Mouse (Mus musculus) stomach, embryonic 15.5 days (tissue): ENCODE results near the gene Spaca3. TPM values are rescaled to one million over a fixed set of nuclear protein-coding genes. Genes with fewer than 3 reads are reported as not detected.

ENCODE experiments used
- ATAC-seq: fragments of 200-750 bp; cut with Nextera tagmentation; 2 replicates; pipeline ENCODE4 v1.8.0; 2017; ENCODE audit warnings: low read depth, moderate number of reproducible peaks, moderate TSS enrichment; ENCODE audit not compliant: insufficient read depth, low FRiP score
- H3K27ac ChIP-seq: fragments of 300-500 bp; sonication (generic); 2 replicates; pipeline ENCODE4 v1.5.1; 2015; ENCODE audit warnings: mild to moderate bottlenecking, inconsistent platforms
- H3K27me3 ChIP-seq: fragments of 300-500 bp; sonication (generic); replicated peaks from 2 replicates; pipeline ENCODE4 v1.6.1; 2015; ENCODE audit warnings: inconsistent platforms
- H3K36me3 ChIP-seq: fragments of 300-500 bp; sonication (generic); 2 replicates; pipeline ENCODE4 v1.6.1; 2015; ENCODE audit warnings: inconsistent platforms
- H3K4me1 ChIP-seq: fragments of 300-500 bp; sonication (generic); 2 replicates; pipeline ENCODE4 v1.6.1; 2015; ENCODE audit warnings: inconsistent platforms
- H3K4me2 ChIP-seq: fragments of 300-500 bp; sonication (generic); 2 replicates; pipeline ENCODE4 v1.6.1; 2015; ENCODE audit warnings: mild to moderate bottlenecking, inconsistent platforms
- H3K4me3 ChIP-seq: fragments of 300-500 bp; sonication (generic); replicated peaks from 2 replicates; pipeline ENCODE4 v1.5.1; 2015; ENCODE audit warnings: inconsistent platforms
- H3K9ac ChIP-seq: fragments of 300-500 bp; sonication (generic); 2 replicates; pipeline ENCODE4 v1.6.1; 2015; ENCODE audit warnings: inconsistent platforms
- H3K9me3 ChIP-seq: fragments of 300-500 bp; sonication (generic); 2 replicates; pipeline ENCODE4 v1.6.1; 2016; ENCODE audit warnings: inconsistent platforms
- WGBS: fragments of 180-500 bp; shearing (Covaris S2); methylation state at CpG from one replicate; pipeline ENCODE4 v1.1.7; 2015; 5-methylcytosine and 5-hydroxymethylcytosine counted together
- polyA plus RNA-seq: library from polyadenylated mRNA; unstranded; fragments of >200 nt; fragmentation: Nextera tagmentation; extraction: Ambion mirVana; gene quantifications from 2 replicates; pipeline ENCODE4 v1.2.1, GENCODE M21; 2015

Spaca3 gene
- polyA plus RNA-seq, 1 experiment from 2014 or later: not detected

GRCm38 (mm10) chr11:80835841-80836240 is 22.3 kb upstream of the Spaca3 start:
- H3K36me3 ChIP-seq: no peaks in the 10 kb centered on the region
- no peaks in the 10 kb centered on the region for H3K27me3 ChIP-seq
- H3K4me2 ChIP-seq: no peak overlapping the region
- no peaks in the 10 kb centered on the region for H3K4me1 ChIP-seq
- no peaks in the 10 kb centered on the region for H3K9me3 ChIP-seq
- H3K27ac ChIP-seq: no peak overlapping the region
- 55% methylated on average over 4 of the region's 4 CpGs for WGBS
- H3K9ac ChIP-seq: no peak overlapping the region
- no peak overlapping the region for H3K4me3 ChIP-seq
- no peak for ATAC-seq

DNA sequence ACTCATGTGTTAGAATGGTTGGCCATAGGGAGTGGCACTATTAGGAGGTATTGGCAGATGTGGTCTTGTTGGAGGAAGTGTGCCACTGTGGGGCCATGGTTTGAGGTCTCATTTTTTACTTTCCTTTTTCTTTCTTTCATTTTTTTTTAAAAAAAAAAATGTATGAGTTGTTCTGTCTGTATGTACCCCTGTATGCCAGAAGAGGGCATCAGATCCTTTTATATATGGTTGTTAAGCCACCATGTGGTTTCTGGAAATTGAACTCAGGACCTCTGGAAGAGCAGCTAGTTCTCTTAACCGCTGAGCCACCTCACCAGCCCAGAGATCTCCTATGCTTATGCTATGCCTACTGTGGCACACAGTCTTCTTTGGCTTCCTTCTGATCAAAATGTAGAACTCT is 19.4 kb upstream of the Spaca3 start:
- 66% methylated on average over 1 of the region's 1 CpGs for WGBS
- H3K4me1 ChIP-seq: no peaks in the 10 kb centered on the region
- no peaks in the 10 kb centered on the region for H3K27me3 ChIP-seq
- no peak for ATAC-seq
- H3K4me3 ChIP-seq: no peak overlapping the region
- H3K36me3 ChIP-seq: no peaks in the 10 kb centered on the region
- no peak overlapping the region for H3K4me2 ChIP-seq
- no peaks in the 10 kb centered on the region for H3K9me3 ChIP-seq
- H3K9ac ChIP-seq: no peak overlapping the region
- H3K27ac ChIP-seq: no peak overlapping the region

- Histone ChIP-seq H3K9me3 (no peaks in the 10 kb centered on the region), H3K36me3 (no peaks in the 10 kb centered on the region), H3K27me3 (no peaks in the 10 kb centered on the region), H3K9ac (no peak overlapping the region), H3K4me1 (no peaks in the 10 kb centered on the region), H3K4me2 (no peak overlapping the region), H3K27ac (no peak overlapping the region), H3K4me3 (no peak overlapping the region)
- 68% methylated on average over 2 of the region's 2 CpGs for WGBS
- ATAC-seq: no peak
Observed at GRCm38 (mm10) chr11:80843435-80843834, 14.7 kb upstream of the Spaca3 start.

DNA sequence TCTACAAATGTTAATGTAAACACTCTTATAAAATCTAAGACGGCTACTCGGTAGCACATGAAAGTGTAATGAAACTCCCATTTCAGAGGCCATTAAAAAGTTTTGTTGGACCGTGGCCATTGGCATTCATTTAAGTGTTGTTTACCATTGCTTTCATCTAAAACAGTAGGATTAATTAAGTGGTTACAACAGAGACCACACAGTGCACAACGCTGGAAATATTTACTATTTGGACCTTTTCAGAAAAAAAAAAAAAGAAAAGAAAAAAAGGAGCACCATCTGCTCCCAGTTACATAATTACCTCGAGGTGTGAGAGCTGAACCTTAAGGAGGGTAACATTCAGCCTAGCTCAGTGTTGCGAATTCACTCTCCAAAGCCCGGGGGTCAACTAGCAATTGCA is 12.7 kb upstream of the Spaca3 start:
- no peak for ATAC-seq
- no peaks in the 10 kb centered on the region for H3K27me3 ChIP-seq
- H3K4me3 ChIP-seq: no peak overlapping the region
- no peaks in the 10 kb centered on the region for H3K9me3 ChIP-seq
- no peaks in the 10 kb centered on the region for H3K36me3 ChIP-seq
- no peak overlapping the region for H3K4me2 ChIP-seq
- H3K9ac ChIP-seq: no peak overlapping the region
- H3K27ac ChIP-seq: no peak overlapping the region
- WGBS: 44% methylated on average over 7 of the region's 7 CpGs
- no peaks in the 10 kb centered on the region for H3K4me1 ChIP-seq

DNA sequence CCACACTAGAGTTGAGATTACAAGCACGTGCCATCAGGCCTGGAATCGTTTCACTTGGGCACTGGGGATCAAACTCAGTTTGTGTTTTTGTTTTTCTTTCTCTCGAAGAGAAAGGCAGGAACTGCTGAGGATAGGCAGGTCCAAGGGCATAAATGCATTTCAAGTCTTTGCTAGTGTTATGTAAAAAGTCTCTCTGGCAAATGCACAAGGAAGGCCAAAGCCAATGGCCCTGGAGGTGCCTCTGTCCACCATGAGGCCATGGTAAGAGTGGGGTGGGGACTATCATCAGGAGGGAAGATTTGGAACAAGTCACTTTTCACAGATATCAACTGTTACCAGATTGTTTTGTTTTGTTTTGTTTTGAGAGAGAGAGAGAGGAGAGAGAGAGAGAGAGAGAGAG is 12.1 kb upstream of the Spaca3 start:
- 44% methylated on average over 3 of the region's 3 CpGs for WGBS

DNA sequence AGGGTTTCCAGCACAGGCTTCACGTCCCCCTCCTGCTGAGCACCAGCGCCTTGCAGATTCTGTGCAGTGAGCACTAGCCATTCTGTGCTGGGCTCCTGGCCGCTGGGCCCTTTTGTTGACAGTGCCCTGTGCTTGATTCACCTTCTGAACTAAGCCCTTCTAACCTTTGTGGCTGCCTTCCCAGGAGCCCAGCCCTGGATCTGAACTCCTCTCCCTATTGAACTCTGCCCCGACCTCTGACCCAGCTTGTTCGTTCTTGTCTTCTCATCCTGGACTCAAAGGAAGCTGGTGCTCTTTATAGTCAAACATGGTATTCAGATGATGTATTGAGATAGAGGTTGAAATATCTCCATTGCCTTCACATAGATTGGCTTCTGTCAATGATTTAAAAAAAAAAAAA is 10.0 kb upstream of the Spaca3 start:
- Histone ChIP-seq H3K4me3 (no peak overlapping the region), H3K27ac (no peak overlapping the region), H3K36me3 (no peaks in the 10 kb centered on the region), H3K9me3 (no peaks in the 10 kb centered on the region), H3K27me3 (no peaks in the 10 kb centered on the region), H3K9ac (no peak overlapping the region), H3K4me2 (no peak overlapping the region), H3K4me1 (0 out of 2 replicates have a peak, but pooled peaks cover under 1% of the 10 kb centered on the region)
- 50% methylated on average over 5 of the region's 5 CpGs for WGBS
- ATAC-seq: no peak

More for the DNA sequence above, 12.1 kb upstream of the Spaca3 start:
- Histone ChIP-seq H3K27ac (no peak overlapping the region), H3K4me3 (no peak overlapping the region), H3K4me1 (no peaks in the 10 kb centered on the region), H3K36me3 (no peaks in the 10 kb centered on the region), H3K4me2 (no peak overlapping the region), H3K9me3 (no peaks in the 10 kb centered on the region), H3K9ac (no peak overlapping the region), H3K27me3 (no peaks in the 10 kb centered on the region)
- ATAC-seq: no peak

DNA sequence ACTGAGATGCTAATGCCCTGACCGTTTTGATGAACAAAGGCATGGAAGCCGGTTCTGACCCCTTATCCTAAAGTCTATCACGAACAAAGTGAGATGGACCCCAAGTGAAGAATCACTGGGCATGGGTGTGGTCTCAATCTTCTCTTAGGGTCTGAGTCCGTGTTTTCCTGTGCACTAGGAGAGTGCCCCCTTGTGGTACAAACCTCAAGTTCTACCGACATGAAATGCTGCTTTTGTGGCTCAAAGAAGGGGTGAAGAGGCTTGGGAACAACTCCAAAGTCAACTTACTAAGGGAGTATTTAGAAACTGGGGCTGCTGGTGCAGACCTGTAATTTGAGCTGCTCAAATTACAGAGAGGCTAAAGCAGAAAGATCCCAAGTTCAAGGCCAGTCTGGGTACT is 6.3 kb upstream of the Spaca3 start:
- H3K9ac ChIP-seq: no peak overlapping the region
- no peak overlapping the region for H3K4me2 ChIP-seq
- H3K4me1 ChIP-seq: 0 out of 2 replicates have a peak, but pooled peaks cover 5% of the 10 kb centered on the region
- no peak for ATAC-seq
- H3K27ac ChIP-seq: no peak overlapping the region
- H3K27me3 ChIP-seq: no peaks in the 10 kb centered on the region
- H3K36me3 ChIP-seq: no peaks in the 10 kb centered on the region
- H3K4me3 ChIP-seq: no peak overlapping the region
- H3K9me3 ChIP-seq: no peaks in the 10 kb centered on the region
- WGBS: 41% methylated on average over 5 of the region's 5 CpGs

GRCm38 (mm10) chr11:80853014-80853413 is 5.2 kb upstream of the Spaca3 start:
- H3K36me3 ChIP-seq: no peaks in the 10 kb centered on the region
- no peaks in the 10 kb centered on the region for H3K27me3 ChIP-seq
- 0 out of 2 replicates have a peak, but pooled peaks cover 5% of the 10 kb centered on the region for H3K4me1 ChIP-seq
- H3K4me2 ChIP-seq: no peak overlapping the region
- H3K4me3 ChIP-seq: no peak overlapping the region
- no peak overlapping the region for H3K27ac ChIP-seq
- no peak overlapping the region for H3K9ac ChIP-seq
- no peak for ATAC-seq
- H3K9me3 ChIP-seq: no peaks in the 10 kb centered on the region
- 35% methylated on average over 3 of the region's 3 CpGs for WGBS

DNA sequence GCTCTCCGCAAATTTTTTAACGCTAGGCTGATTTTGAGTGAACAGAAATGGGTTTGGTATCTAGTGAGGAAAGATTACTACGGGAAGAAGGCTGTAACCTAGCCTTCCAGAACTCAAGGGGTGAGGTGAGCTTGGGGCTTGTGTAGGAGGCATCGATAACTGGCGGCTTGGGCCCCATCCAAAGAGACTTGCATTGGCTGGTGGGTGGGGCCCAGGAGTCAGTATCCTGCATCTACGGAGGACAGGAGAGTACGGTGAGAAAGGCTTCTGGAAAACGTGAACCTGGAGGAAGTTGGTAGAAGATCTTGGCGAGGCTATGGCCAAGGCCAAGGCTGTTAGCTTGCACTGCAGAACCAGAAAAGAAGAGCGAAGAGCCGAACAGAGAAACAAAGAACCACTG is 3.7 kb upstream of the Spaca3 start:
- H3K27me3 ChIP-seq: no peaks in the 10 kb centered on the region
- H3K27ac ChIP-seq: no peak overlapping the region
- H3K9me3 ChIP-seq: no peaks in the 10 kb centered on the region
- H3K4me3 ChIP-seq: no peak overlapping the region
- no peak overlapping the region for H3K4me2 ChIP-seq
- 81% methylated on average over 11 of the region's 11 CpGs for WGBS
- ATAC-seq: no peak
- no peak overlapping the region for H3K9ac ChIP-seq
- H3K36me3 ChIP-seq: no peaks in the 10 kb centered on the region
- 0 out of 2 replicates have a peak, but pooled peaks cover 5% of the 10 kb centered on the region for H3K4me1 ChIP-seq

GRCm38 (mm10) chr11:80854908-80855307 is 3.3 kb upstream of the Spaca3 start:
- ATAC-seq: peak; percentile 52; the same call in 1 of the 2 replicates
- H3K27ac ChIP-seq: no peak overlapping the region
- no peak overlapping the region for H3K4me2 ChIP-seq
- no peaks in the 10 kb centered on the region for H3K9me3 ChIP-seq
- no peak overlapping the region for H3K4me3 ChIP-seq
- 0 out of 2 replicates have a peak, but pooled peaks cover 5% of the 10 kb centered on the region for H3K4me1 ChIP-seq
- WGBS: 40% methylated on average over 7 of the region's 7 CpGs
- no peaks in the 10 kb centered on the region for H3K36me3 ChIP-seq
- no peaks in the 10 kb centered on the region for H3K27me3 ChIP-seq
- H3K9ac ChIP-seq: no peak overlapping the region

- ATAC-seq: no peak
- no peaks in the 10 kb centered on the region for H3K27me3 ChIP-seq
- H3K27ac ChIP-seq: 0 out of 2 replicates have a peak overlapping the region, but pooled peaks have one; percentile 18
- no peak overlapping the region for H3K9ac ChIP-seq
- H3K4me3 ChIP-seq: no peak overlapping the region
- no peaks in the 10 kb centered on the region for H3K9me3 ChIP-seq
- H3K36me3 ChIP-seq: no peaks in the 10 kb centered on the region
- H3K4me2 ChIP-seq: no peak overlapping the region
- WGBS: 48% methylated on average over 2 of the region's 2 CpGs
- 0 out of 2 replicates have a peak, but pooled peaks cover 5% of the 10 kb centered on the region for H3K4me1 ChIP-seq
Observed at GRCm38 (mm10) chr11:80856827-80857226, 1.3 kb upstream of the Spaca3 start.

- no peak overlapping the region for H3K4me3 ChIP-seq
- no peak overlapping the region for H3K4me2 ChIP-seq
- H3K9me3 ChIP-seq: no peaks in the 10 kb centered on the region
- no peaks in the 10 kb centered on the region for H3K36me3 ChIP-seq
- H3K9ac ChIP-seq: no peak overlapping the region
- no peak for ATAC-seq
- no peaks in the 10 kb centered on the region for H3K27me3 ChIP-seq
- WGBS: 89% methylated on average over 7 of the region's 7 CpGs
- no peak overlapping the region for H3K27ac ChIP-seq
- no peaks in the 10 kb centered on the region for H3K4me1 ChIP-seq
Observed at GRCm38 (mm10) chr11:80862941-80863340, 4.8 kb downstream of the Spaca3 start.

DNA sequence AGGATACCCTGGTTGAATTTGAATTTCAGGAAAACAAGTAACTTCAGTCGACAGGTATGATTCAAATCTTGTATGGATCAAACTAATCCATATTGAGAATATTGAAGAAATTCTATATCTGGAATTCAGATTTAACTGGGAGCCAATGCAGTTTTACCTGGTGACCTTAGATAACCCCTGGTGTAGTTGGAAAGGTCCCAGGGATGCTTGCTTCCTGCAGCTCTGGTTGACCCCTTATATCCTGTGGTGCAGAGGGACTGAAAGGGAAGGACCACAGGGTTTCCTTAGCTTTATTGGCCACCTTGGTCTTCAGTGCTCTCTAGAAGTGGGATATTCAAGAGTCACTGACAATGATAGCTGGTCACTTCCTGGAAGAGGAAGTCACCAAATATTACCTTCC is 9.9 kb downstream of the Spaca3 start:
- 89% methylated on average over 1 of the region's 1 CpGs for WGBS
- Histone ChIP-seq H3K36me3 (no peaks in the 10 kb centered on the region), H3K4me2 (no peak overlapping the region), H3K27ac (no peak overlapping the region), H3K9ac (no peak overlapping the region), H3K27me3 (no peaks in the 10 kb centered on the region), H3K4me3 (no peak overlapping the region), H3K4me1 (no peaks in the 10 kb centered on the region), H3K9me3 (no peaks in the 10 kb centered on the region)
- no peak for ATAC-seq
